Mouse (Mus musculus) spleen, embryonic (tissue): Measurements from ENCODE around the gene Hdc.

ENCODE experiments used
- CTCF ChIA-PET: fragments of 350-600 bp; sonication (Branson Sonifier 250); formaldehyde crosslinking; loops from one replicate; lab custom pipeline; 2022; lab: Charles Lee

Gene Hdc

GRCm38 (mm10) chr2:126601918-126602600 lies 17.0 kb downstream of the Hdc start:
- CTCF ChIA-PET, result interaction anchor here (0.6 kb wide), 2 partner anchors 9 to 408 kb away, joined by 3 to 10 read pairs; no protein-coding TSS in a partner anchor

GRCm38 (mm10) chr2:126600533-126600932 lies 18.6 kb downstream of the Hdc start:
- CTCF ChIA-PET, result interaction anchor here (2.9 kb wide), 1 partner anchor 37 kb away, joined by 12 read pairs; no protein-coding TSS in a partner anchor

- CTCF ChIA-PET, result interaction anchor here (0.5 to 2.9 kb wide), 2 partner anchors 38 to 973 kb away, joined by 3 to 12 read pairs; no protein-coding TSS in a partner anchor
These were observed 20.1 kb downstream of the Hdc start for GRCm38 (mm10) chr2:126599005-126599404.

- CTCF ChIA-PET, result interaction anchor here (0.7 to 2.9 kb wide), 2 partner anchors 39 to 408 kb away, joined by 3 to 12 read pairs; no protein-coding TSS in a partner anchor
These were observed 20.7 kb downstream of the Hdc start for GRCm38 (mm10) chr2:126598359-126598758.

- CTCF ChIA-PET, result interaction anchor here (0.7 to 2.9 kb wide), 2 partner anchors 40 to 409 kb away, joined by 3 to 12 read pairs; no protein-coding TSS in a partner anchor
These were observed 21.5 kb downstream of the Hdc start for GRCm38 (mm10) chr2:126597279-126598241.

GRCm38 (mm10) chr2:126596347-126597072 lies 22.6 kb downstream of the Hdc start:
- CTCF ChIA-PET, result no interaction called here

- CTCF ChIA-PET, result interaction anchor here (0.6 kb wide), 1 partner anchor 28 kb away, joined by 4 read pairs; no protein-coding TSS in a partner anchor
These were observed 25.1 kb downstream of the Hdc start for GRCm38 (mm10) chr2:126593831-126594610.

- CTCF ChIA-PET, result no interaction called here
These were observed 27.8 kb downstream of the Hdc start for GRCm38 (mm10) chr2:126591304-126591703.

- CTCF ChIA-PET, result no interaction called here
These were observed 31.6 kb downstream of the Hdc start for GRCm38 (mm10) chr2:126587468-126587867.

- CTCF ChIA-PET, result interaction anchor here (0.6 kb wide), 1 partner anchor 42 kb away, joined by 6 read pairs; no protein-coding TSS in a partner anchor
These were observed 34.3 kb downstream of the Hdc start for GRCm38 (mm10) chr2:126584621-126585369.

GRCm38 (mm10) chr2:126583960-126584359 lies 35.1 kb downstream of the Hdc start:
- CTCF ChIA-PET, result interaction anchor here (0.6 kb wide), 1 partner anchor 43 kb away, joined by 6 read pairs; no protein-coding TSS in a partner anchor

GRCm38 (mm10) chr2:126579282-126579681 lies 39.8 kb downstream of the Hdc start:
- CTCF ChIA-PET, result no interaction called here

- CTCF ChIA-PET, result no interaction called here
These were observed 41.7 kb downstream of the Hdc start for GRCm38 (mm10) chr2:126577362-126577761.

- CTCF ChIA-PET, result no interaction called here
These were observed 43.5 kb downstream of the Hdc start for GRCm38 (mm10) chr2:126575391-126576176.

GRCm38 (mm10) chr2:126572747-126573146 lies 46.4 kb downstream of the Hdc start:
- CTCF ChIA-PET, result no interaction called here

- CTCF ChIA-PET, result no interaction called here
These were observed 46.9 kb downstream of the Hdc start for GRCm38 (mm10) chr2:126572163-126572562.

- CTCF ChIA-PET, result no interaction called here
These were observed 55.5 kb downstream of the Hdc start for GRCm38 (mm10) chr2:126563411-126564105.

GRCm38 (mm10) chr2:126560094-126560493 lies 59.0 kb downstream of the Hdc start:
- CTCF ChIA-PET, result no interaction called here
